Mouse (Mus musculus) liver, adult 2 months (tissue): ENCODE results near the gene S100pbp. TPM values are rescaled to one million over a fixed set of nuclear protein-coding genes. Genes with fewer than 3 reads are reported as not detected.
"Not testable (repeated sequence)": the region's sequence is repeated elsewhere in the genome, so short reads cannot be mapped to it uniquely, and the experiment has no call there.

Experiments
- DNase-seq: peaks from one replicate; pipeline ENCODE4 v3.0.0-alpha.2; 2011; ENCODE audit warnings: low read depth, low spot score; ENCODE audit errors: extremely low read depth
- H3K27ac ChIP-seq: fragments of 200-500 bp; replicated peaks from 2 replicates; pipeline ENCODE4 v1.5.1; 2012; ENCODE audit warnings: low read depth, mild to moderate bottlenecking, control low read depth, inconsistent platforms, low read length; ENCODE audit not compliant: insufficient read depth
- H3K27me3 ChIP-seq: fragments of 200-500 bp; 2 replicates; pipeline ENCODE4 v1.6.1; 2012; ENCODE audit warnings: mild to moderate bottlenecking, moderate library complexity, low read length, inconsistent platforms; ENCODE audit not compliant: control insufficient read depth, insufficient read depth
- H3K36me3 ChIP-seq: fragments of 200-500 bp; 2 replicates; pipeline ENCODE4 v1.6.1; 2012; ENCODE audit warnings: low read length, inconsistent platforms; ENCODE audit not compliant: control insufficient read depth, insufficient read depth
- H3K4me1 ChIP-seq: fragments of 200-500 bp; 2 replicates; pipeline ENCODE4 v1.6.1; 2011; ENCODE audit warnings: low read length; ENCODE audit not compliant: control insufficient read depth, insufficient read depth
- H3K4me3 ChIP-seq: fragments of 200-500 bp; 2 replicates; pipeline ENCODE4 v1.5.1; 2011; ENCODE audit warnings: low read depth, mild to moderate bottlenecking, control low read depth, low read length, moderate library complexity; ENCODE audit not compliant: insufficient read depth
- H3K79me2 ChIP-seq: fragments of 200-500 bp; 2 replicates; pipeline ENCODE4 v1.6.1; 2012; ENCODE audit warnings: inconsistent platforms, mild to moderate bottlenecking, low read length, moderate library complexity; ENCODE audit not compliant: control insufficient read depth, insufficient read depth
- H3K9ac ChIP-seq: fragments of 200-500 bp; 2 replicates; pipeline ENCODE4 v1.6.1; 2012; ENCODE audit warnings: low read depth, mild to moderate bottlenecking, control low read depth, inconsistent platforms, low read length
- CTCF ChIP-seq: fragments of 200-500 bp; IDR thresholded peaks from 2 replicates; pipeline ENCODE4 v1.5.1; 2011; ENCODE audit warnings: low read depth, low read length, control low read depth
- POLR2A ChIP-seq: fragments of 200-500 bp; IDR thresholded peaks from 2 replicates; pipeline ENCODE4 v1.6.1; 2011; ENCODE audit warnings: low read length, control low read depth; ENCODE audit not compliant: insufficient read depth; ENCODE audit errors: extremely low read depth
- WGBS: fragments of 180-500 bp; shearing (Covaris S2); methylation state at CpG from one replicate; pipeline ENCODE4 v1.1.7; 2018; 5-methylcytosine and 5-hydroxymethylcytosine counted together
- polyA plus RNA-seq: library from polyadenylated mRNA; depleted of rRNA; stranded (reverse); fragments of >200 nt; gene quantifications from 2 replicates; pipeline ENCODE4 v1.2.3, GENCODE M21; 2012
- total RNA-seq: library from RNA; depleted of rRNA; stranded (reverse); fragments of >200 nt; gene quantifications from 2 replicates; pipeline ENCODE4 v1.2.3, GENCODE M21; 2014

S100pbp gene
- total and polyA plus RNA-seq, 2 experiments = 10.0 to 13.4 TPM

GRCm38 (mm10) chr4:129222019-129222925 lies 32.7 kb upstream of the S100pbp start:
- no peaks in the 10 kb centered on the region for H3K27me3 ChIP-seq
- H3K79me2 ChIP-seq = peaks cover 2% of the 10 kb centered on the region; the same call in 1 of the 2 replicates
- no peak overlapping the region for H3K4me3 ChIP-seq
- no peaks in the 10 kb centered on the region for H3K4me1 ChIP-seq
- 89% methylated on average over 31 of the region's 31 CpGs for WGBS
- DNase-seq = no peak
- H3K36me3 ChIP-seq = peaks cover 35% of the 10 kb centered on the region
- TF ChIP-seq CTCF (no peak), POLR2A (no peak)
- no peak overlapping the region for H3K27ac ChIP-seq
- H3K9ac ChIP-seq = no peak overlapping the region

- H3K4me1 ChIP-seq = no peaks in the 10 kb centered on the region
- H3K27ac ChIP-seq = no peak overlapping the region
- H3K27me3 ChIP-seq = no peaks in the 10 kb centered on the region
- 87% methylated on average over 23 of the region's 23 CpGs for WGBS
- no peak overlapping the region for H3K9ac ChIP-seq
- H3K4me3 ChIP-seq = no peak overlapping the region
- TF ChIP-seq CTCF = no peak
- TF ChIP-seq POLR2A = no peak
- H3K36me3 ChIP-seq = peaks cover 37% of the 10 kb centered on the region
- DNase-seq = no peak
- H3K79me2 ChIP-seq = no peaks in the 10 kb centered on the region
Observed at GRCm38 (mm10) chr4:129221097-129222010, 31.8 kb upstream of the S100pbp start.

GRCm38 (mm10) chr4:129220376-129221089 lies 31.0 kb upstream of the S100pbp start:
- no peak overlapping the region for H3K4me3 ChIP-seq
- no peaks in the 10 kb centered on the region for H3K79me2 ChIP-seq
- H3K27ac ChIP-seq = no peak overlapping the region
- no peak overlapping the region for H3K9ac ChIP-seq
- no peak for DNase-seq
- peaks cover 40% of the 10 kb centered on the region for H3K36me3 ChIP-seq
- WGBS = 74% methylated on average over 7 of the region's 7 CpGs
- TF ChIP-seq POLR2A (no peak), CTCF (no peak)
- no peaks in the 10 kb centered on the region for H3K4me1 ChIP-seq
- H3K27me3 ChIP-seq = no peaks in the 10 kb centered on the region

GRCm38 (mm10) chr4:129219198-129219597 lies 29.7 kb upstream of the S100pbp start:
- Histone ChIP-seq H3K79me2 (no peaks in the 10 kb centered on the region), H3K4me3 (no peak overlapping the region), H3K27me3 (no peaks in the 10 kb centered on the region), H3K36me3 (peaks cover 39% of the 10 kb centered on the region), H3K27ac (no peak overlapping the region), H3K9ac (no peak overlapping the region), H3K4me1 (no peaks in the 10 kb centered on the region)
- TF ChIP-seq CTCF (no peak), POLR2A (no peak)
- 83% methylated on average over 10 of the region's 10 CpGs for WGBS
- no peak for DNase-seq

GRCm38 (mm10) chr4:129218569-129219175 lies 29.1 kb upstream of the S100pbp start:
- 84% methylated on average over 7 of the region's 7 CpGs for WGBS
- no peak overlapping the region for H3K4me3 ChIP-seq
- H3K9ac ChIP-seq = no peak overlapping the region
- no peak overlapping the region for H3K27ac ChIP-seq
- TF ChIP-seq POLR2A (no peak), CTCF (no peak)
- H3K4me1 ChIP-seq = no peaks in the 10 kb centered on the region
- H3K36me3 ChIP-seq = peaks cover 40% of the 10 kb centered on the region
- H3K27me3 ChIP-seq = no peaks in the 10 kb centered on the region
- no peaks in the 10 kb centered on the region for H3K79me2 ChIP-seq
- no peak for DNase-seq

GRCm38 (mm10) chr4:129212486-129212885 lies 23.0 kb upstream of the S100pbp start:
- not testable (repeated sequence) for H3K4me1 ChIP-seq, H3K27ac ChIP-seq, H3K4me3 ChIP-seq, H3K9ac ChIP-seq, H3K79me2 ChIP-seq, DNase-seq, H3K27me3 ChIP-seq
- WGBS = 83% methylated on average over 3 of the region's 3 CpGs
- peaks cover 33% of the 10 kb centered on the region for H3K36me3 ChIP-seq
